Mouse (Mus musculus) urinary bladder, postnatal 25 days (tissue): ENCODE measurements around the gene Kiz.
A peak's percentile ranks its signal among the peaks of the same experiment; 100 is the strongest.

Experiments
- DNase-seq: peaks from one replicate; pipeline ENCODE4 v3.0.0; 2022; ENCODE audit warnings: low spot score

Kiz gene

DNA sequence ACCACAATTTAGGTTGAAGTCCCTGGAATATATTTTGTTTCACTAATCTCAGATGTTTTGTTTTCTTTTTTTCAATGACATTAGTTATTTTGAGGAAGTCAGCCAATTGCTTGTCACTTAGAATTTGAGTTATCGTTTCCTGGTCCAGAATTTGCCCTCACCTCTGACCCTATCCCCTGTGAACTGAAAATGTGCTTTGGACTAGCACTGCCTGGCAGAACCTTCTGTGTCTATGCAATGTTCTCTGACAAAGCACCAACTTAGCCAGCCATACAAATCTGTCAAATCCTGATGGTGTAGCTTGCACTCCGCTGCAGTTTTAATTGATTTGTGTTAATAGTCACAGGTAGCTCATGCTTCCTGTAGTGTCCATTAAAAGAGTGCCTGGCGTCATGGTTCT lies 10.1 kb downstream of the Kiz start:
- no peak for DNase-seq

- no peak for DNase-seq
These were observed 15.9 kb downstream of the Kiz start for GRCm38 (mm10) chr2:146871300-146872269.

- no peak for DNase-seq
These were observed 17.0 kb downstream of the Kiz start for GRCm38 (mm10) chr2:146872697-146873096.

- DNase-seq = no peak
These were observed 18.3 kb downstream of the Kiz start for GRCm38 (mm10) chr2:146873881-146874441.

GRCm38 (mm10) chr2:146877423-146878098 lies 21.9 kb downstream of the Kiz start:
- DNase-seq = no peak

- no peak for DNase-seq
These were observed 26.0 kb downstream of the Kiz start for GRCm38 (mm10) chr2:146881623-146882022.

GRCm38 (mm10) chr2:146884291-146884855 lies 28.7 kb downstream of the Kiz start:
- DNase-seq = no peak

- DNase-seq = no peak
These were observed 33.2 kb downstream of the Kiz start for GRCm38 (mm10) chr2:146888786-146889414.

DNA sequence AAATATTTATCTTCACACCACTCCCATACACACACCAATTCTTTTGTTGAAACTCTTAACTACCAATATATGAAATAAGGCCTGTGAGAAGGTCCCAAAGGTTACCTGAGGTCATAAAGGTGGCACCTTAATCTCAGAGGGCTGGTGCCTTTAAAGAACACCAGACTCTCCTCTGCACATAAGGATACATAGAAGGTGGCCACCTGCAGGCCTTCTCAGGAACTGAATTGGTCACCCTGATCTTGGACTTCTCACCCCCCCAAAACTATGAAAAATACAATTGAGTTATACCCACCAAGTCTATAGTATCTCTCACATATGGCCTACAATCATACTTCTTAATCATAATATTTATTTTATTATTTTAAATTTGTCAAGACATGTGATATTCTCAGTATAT lies 43.3 kb downstream of the Kiz start:
- no peak for DNase-seq

DNA sequence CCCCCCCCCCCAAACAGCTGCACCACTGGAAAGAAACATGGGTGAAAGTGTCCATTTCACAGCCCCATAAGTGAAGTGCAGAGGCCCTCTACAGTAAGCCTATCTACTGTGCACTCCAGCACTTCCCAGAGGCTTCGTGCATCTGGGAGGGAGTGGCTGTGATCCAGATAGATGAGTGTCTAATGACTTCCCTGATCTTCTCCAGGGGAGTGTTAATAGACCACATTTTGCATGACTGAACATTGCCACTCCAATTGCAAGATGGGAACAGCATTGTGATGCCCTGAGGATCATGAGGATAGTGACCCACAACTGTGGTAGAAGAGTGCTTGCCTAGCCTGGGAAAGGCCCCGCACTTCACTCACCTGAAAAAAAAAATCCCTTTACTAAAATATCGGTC lies 60.4 kb downstream of the Kiz start:
- DNase-seq = no peak

GRCm38 (mm10) chr2:146917770-146918169 lies 62.1 kb downstream of the Kiz start:
- DNase-seq = no peak

GRCm38 (mm10) chr2:146920375-146921160 lies 64.9 kb downstream of the Kiz start:
- DNase-seq = no peak

- DNase-seq = no peak
These were observed 69.6 kb downstream of the Kiz start for GRCm38 (mm10) chr2:146925296-146925695.

GRCm38 (mm10) chr2:146925846-146926245 lies 70.2 kb downstream of the Kiz start:
- DNase-seq = no peak

- DNase-seq = no peak
These were observed 92.6 kb downstream of the Kiz start for GRCm38 (mm10) chr2:146948223-146948776.

- DNase-seq = no peak
These were observed 100.7 kb downstream of the Kiz start for GRCm38 (mm10) chr2:146956366-146956765.

DNA sequence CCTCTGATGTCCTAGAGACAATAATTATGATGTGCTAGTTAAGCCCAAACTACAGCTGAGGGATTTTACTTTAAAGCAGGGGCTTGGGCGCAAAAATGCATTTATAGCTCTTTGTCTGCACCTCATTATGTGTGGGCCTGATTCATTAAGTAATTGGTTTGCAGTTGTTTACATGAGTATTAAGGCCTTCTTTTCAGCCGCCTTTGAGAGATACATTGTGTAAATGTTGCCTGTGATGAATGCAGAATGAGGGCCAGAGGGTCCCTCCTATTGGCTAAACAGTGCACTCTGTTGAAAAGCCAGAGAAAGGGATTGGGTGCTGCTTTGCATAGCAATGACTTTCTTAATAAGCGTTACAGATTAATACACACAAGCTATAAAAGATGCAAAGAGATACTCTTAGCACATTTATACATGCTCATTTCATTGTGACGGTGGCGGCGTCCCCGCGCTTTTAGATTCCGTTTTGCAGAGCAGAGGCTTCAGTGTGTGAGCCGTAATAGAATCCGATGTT lies 102.8 kb downstream of the Kiz start:
- no peak for DNase-seq

DNA sequence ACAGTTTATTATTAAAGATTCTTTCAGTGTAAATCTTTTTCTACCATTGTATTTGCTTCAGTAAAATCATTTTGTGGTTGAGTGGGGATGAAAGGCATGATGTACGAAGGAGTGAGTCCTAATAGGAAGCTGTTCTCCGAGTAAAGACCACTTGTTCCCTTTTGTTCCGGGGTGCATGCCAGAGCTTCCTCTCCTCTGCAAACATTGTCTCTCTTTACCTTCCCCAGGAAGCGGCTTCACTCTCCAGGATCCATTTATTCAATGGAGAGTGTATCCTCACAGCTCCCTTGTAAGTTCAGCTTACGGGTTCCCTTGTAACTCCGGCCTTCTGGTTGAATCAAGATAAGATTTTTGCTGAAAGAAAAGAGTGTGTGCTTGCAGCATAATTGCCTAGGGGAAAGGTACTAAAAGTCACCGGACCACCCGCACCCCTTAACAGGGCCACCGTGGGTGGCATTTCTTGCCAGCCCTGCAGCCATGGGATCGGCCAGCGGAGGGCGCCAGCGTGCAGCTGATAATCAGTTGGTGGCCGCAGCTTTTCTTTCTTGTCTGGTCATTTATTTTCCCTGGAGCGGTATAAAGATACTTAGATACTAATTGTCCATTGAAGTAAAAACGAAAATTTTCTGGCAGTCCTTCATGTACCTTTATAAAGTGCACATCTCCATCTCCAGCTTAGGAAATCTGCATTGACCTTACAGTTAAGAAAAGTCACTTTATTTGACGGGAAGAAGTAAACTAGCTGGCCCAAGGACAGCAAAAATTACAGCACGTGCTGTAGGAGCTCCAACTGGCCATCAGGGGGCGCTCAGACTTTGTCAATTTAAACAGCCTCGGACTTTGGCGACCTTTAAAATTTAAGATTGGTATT lies 103.5 kb downstream of the Kiz start:
- peak; percentile 83 for DNase-seq

DNA sequence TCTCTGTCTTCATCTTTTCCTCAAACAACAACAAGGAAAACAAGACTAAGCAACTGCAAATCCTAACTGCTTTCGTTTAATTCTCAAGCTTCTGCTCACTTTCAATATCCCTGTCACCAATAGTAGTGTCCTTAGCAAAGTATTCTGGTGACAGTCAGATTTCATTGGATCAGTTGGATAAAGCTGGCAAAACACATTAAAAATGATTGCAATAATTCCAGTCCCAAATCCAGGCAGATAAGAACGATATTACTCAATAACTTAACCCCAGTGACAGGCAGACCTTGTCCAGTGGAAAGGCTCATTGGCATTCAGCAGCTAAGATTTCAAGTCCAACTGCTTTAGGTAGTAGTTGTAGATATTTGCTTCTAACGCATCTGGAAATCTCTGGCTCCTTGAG lies 119.4 kb downstream of the Kiz start:
- no peak for DNase-seq
